Mouse (Mus musculus): Measurements from ENCODE around the gene BC030499.

BC030499 gene

DNA sequence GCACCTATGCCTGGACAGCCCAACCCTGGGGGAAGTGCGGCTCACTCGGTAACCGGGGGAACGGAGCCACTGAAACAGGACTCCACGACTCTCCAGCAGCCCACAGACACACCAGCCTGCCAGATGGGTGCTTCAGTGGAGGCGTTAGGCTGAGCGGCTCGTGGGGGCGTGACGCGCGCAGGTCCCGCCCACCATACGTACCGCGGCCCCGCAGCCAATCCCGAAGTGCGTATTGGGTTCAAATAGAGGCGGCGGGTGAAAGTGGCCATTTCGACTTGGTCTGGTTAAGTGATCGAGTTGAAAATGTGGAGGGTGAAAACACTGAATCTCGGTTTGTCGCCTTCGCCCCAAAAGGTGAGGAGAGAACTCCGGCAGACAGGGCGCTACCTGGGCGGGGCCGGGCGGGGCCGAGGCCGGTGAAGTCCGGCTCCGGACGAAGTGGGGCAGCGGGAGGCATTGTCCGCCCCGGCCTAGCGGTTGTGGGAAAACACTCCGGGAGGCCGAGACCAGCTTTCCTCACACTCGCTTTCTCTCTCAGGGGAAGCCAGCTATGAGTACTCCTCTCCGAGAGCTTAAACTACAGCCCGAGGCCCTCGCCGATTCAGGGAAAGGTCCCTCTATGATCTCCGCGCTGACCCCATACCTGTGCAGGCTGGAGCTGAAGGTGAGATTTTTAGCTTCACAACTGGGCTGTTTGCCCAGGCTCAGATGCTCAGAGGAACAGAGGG, 10.9 kb downstream of the BC030499 start, which contains the start of gene Spag5:
Spag5 (plus strand) TSS at position 173 of the 728 bp plus-strand sequence.
- CTCF ChIA-PET = interaction anchor here (0.8 kb wide), 1 partner anchor 31 kb away, joined by 3 read pairs; no protein-coding TSS in a partner anchor

- CTCF ChIA-PET = no interaction called here
Observed at GRCm38 (mm10) chr11:78305272-78305671, 14.6 kb downstream of the BC030499 start.

GRCm38 (mm10) chr11:78310861-78311511, 20.3 kb downstream of the BC030499 start:
- CTCF ChIA-PET = interaction anchor here (0.6 to 0.7 kb wide), 2 partner anchors 132 to 283 kb away, joined by 3 to 6 read pairs; no protein-coding TSS in a partner anchor

- CTCF ChIA-PET = no interaction called here
Observed at GRCm38 (mm10) chr11:78313662-78314061, 23.0 kb downstream of the BC030499 start.

GRCm38 (mm10) chr11:78318411-78318810, 27.8 kb downstream of the BC030499 start:
- CTCF ChIA-PET = no interaction called here

DNA sequence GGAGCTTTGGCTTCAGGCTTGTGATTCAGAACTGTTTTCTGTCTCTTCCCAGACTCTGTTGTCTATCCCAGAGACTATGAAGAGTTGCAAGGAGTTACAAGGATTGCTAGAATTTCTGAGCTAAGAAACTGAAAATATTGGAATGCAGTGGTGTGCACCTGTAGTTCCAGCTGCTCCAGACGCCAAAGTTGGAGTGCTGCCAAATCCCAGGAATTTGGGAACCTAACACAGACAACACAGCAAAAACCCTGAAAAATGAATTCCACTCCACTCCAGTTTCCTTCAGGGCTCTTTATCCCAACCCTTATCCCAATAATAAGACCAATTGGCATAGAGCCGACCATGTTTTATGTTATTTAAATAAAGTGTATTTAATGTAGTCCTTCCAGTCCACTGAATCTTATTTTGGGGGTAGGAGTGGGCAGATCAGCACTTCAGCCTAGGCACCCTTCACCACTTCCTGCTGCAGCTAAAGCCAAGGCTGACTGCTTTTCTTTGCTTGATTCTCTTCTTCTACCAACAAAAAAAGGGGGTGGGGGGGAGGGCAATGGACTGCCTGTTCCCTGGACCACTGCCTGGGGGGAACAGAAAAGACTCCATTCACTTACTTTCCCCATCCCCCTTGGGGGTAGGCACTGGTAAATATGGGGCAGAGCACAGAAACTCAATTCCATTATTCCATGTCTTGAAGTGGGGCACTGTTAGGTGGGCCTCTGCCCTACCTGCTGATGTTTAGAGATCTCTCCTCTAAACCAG, 31.6 kb downstream of the BC030499 start:
- CTCF ChIA-PET = interaction anchor here (0.7 kb wide), 2 partner anchors 14 to 22 kb away, joined by 4 read pairs; no protein-coding TSS in a partner anchor

DNA sequence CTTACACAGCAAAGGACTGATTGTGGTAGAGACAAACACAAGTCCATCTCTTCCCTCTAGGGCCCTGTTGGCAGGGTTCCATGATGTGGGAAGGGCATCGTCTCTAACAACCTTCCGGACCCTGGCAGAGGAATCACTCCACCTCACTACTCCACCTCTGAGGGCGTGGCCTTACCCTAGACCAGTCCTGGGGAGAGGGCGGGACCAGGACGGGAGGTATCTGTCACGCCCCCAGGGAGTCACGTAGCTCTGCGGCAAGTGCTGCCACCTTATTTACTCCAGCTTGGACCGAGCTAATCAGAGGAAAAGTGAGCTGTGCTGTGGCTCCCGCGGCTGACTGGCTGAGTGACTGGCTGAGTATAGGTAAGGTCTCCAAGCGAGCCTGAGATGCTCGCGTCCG, 32.2 kb downstream of the BC030499 start, which contains the start of gene Aldoc:
Aldoc (plus strand) TSS at position 109 of the 400 bp plus-strand sequence.
- CTCF ChIA-PET = no interaction called here

DNA sequence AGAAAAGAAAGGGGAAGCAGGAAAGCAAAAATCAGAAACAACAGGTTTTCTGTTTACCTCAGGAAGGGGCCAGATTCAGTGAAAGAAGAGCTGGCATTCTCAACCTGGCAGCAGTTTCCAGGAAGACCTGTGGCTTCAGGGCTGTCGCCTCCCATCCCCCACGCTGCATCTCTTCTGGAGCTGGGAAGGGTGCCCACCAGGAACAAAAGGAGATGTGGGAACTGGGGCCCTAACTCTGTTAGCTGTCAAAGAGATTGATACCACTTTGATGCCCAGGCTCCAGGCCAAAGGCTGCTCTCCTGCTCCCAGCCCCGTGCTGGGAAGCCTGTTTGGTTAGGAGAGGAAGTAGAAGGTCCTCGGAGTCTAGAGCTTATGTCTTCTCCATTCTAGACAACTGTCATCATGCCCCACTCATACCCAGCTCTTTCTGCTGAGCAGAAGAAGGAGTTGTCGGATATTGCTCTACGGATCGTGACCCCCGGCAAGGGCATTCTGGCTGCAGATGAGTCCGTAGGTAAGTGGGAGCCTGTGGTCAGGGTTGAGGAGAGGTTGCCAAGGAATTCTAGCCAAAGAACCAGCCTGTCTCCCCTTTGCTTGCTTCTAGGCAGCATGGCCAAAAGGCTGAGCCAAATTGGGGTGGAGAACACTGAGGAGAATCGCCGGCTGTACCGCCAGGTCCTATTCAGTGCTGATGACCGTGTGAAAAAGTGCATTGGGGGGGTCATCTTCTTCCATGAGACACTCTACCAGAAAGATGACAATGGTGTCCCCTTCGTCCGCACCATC, 33.6 kb downstream of the BC030499 start:
- CTCF ChIA-PET = interaction anchor here (0.5 to 0.6 kb wide), 2 partner anchors 13 to 745 kb away, joined by 3 to 12 read pairs; no protein-coding TSS in a partner anchor

- CTCF ChIA-PET = no interaction called here
Observed at GRCm38 (mm10) chr11:78324965-78325364, 34.3 kb downstream of the BC030499 start.

DNA sequence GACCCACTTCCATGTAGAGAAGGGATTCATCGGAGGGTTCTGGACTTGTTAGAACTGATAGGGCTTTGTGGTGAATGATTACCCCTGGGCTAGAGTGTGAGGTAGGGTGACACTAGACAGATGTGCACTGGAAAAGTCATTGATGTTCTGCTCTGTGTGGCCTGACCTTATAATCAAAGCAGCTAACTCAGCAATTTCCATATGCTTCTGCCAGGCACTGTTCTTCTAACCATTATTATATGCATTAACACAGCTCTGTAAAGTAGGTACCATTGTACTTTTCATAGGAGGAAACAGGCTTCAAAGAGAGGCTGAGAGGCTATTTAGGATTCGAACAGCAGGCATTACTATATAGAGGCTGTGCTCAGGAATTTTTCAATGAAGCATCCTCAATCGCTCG, 36.6 kb downstream of the BC030499 start:
- CTCF ChIA-PET = no interaction called here

GRCm38 (mm10) chr11:78327634-78328511, 37.2 kb downstream of the BC030499 start, which contains the start of gene Pigs:
Gene Pigs, plus strand, starts transcription at chr11:78328415.
- CTCF ChIA-PET = interaction anchor here (0.7 kb wide), 1 partner anchor 24 kb away, joined by 4 read pairs; no protein-coding TSS in a partner anchor

DNA sequence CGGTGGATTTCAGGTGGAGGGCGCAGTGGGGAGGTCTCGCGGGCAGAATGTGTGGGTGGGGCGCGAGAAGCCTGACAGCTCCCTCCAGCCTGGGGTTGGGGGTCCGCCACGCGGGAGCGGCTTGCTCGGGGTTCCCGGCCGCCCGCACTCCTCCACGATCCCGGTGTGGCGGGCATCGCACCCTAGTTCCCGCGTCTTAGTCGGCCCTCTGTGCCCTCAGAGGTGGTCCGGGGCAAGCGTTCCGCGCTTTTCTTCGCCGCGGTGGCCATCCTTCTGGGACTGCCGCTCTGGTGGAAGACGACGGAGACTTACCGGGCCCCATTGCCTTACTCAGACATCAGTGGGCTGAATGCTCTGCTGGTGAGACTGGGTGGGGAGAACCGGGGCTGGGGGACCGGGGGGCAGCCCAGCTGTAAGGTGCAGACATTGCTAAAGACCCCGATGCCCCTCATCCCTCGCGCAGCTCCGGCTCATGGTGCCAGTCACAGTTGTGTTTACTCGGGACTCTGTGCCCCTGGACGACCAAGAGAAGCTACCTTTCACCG, 37.9 kb downstream of the BC030499 start:
- CTCF ChIA-PET = interaction anchor here (0.7 kb wide), 1 partner anchor 23 kb away, joined by 4 read pairs; no protein-coding TSS in a partner anchor

DNA sequence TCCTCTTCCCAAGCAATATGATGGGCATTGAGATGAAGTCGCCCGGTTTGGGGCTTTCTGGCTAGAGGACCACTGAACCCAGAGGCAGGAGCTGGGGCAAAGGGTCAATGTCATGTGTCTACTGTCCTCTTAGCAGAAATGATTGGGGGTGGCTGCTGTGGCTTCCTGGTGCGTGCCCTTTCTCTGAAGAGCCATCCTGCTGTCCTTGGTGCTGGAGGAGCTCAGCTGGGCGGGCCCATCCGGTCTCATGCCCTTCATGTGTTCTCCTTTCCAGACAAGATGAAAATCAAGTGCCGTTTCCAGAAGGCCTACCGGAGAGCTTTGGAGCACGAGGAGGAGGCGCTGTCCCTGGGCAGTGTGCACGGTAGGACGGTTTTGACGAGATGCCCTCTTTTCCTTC, 42.0 kb downstream of the BC030499 start:
- CTCF ChIA-PET = no interaction called here

DNA sequence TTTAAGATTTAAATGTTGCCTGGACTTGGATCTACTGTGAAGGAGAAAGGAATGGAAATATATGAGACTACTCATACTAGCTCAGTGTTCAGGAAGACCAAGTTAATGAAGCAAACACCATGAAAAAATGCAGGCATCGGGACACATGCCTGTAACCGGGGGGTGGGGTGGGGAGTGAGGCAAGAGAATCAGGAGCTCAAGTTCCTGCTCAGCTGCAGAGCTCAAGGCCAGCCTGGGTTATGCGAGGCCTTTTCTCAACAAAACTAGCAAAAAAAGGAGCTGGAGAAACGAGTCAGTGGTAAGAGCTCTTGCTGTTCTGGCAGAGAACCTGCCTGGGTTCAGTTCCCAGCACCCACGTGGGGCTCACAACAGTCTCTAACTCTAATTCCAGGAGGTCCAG, 43.4 kb downstream of the BC030499 start:
- CTCF ChIA-PET = no interaction called here

- CTCF ChIA-PET = interaction anchor here (0.7 kb wide), 1 partner anchor 13 kb away, joined by 12 read pairs; no protein-coding TSS in a partner anchor
Observed at GRCm38 (mm10) chr11:78337040-78337439, 46.4 kb downstream of the BC030499 start.

DNA sequence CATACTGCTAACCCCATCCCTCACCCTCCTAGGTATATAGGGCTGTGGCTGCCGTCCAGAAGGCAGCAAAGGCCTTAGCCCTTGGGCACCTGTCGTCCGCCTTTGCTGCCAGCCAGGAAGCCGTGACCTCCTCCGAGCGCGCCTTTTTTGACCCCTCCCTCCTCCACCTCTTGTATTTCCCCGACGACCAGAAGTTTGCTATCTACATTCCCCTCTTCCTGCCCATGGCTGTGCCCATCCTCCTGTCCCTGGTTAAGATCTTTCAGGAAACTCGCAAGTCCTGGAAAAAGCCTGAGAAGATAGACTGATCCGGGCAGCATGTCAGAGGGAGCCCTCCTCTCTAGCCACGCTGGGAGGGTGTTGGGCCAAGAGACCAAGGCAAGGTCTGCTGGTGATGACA, 51.1 kb downstream of the BC030499 start:
- CTCF ChIA-PET = interaction anchor here (0.6 kb wide), 1 partner anchor 15 kb away, joined by 3 read pairs; no protein-coding TSS in a partner anchor

GRCm38 (mm10) chr11:78343381-78344327, 53.0 kb downstream of the BC030499 start, which contains the start of gene Unc119:
Gene Unc119, plus strand, starts transcription at chr11:78343482.
- CTCF ChIA-PET = no interaction called here

GRCm38 (mm10) chr11:78344328-78344889, 53.8 kb downstream of the BC030499 start:
- CTCF ChIA-PET = interaction anchor here (0.5 to 1.1 kb wide), 2 partner anchors 10 to 22 kb away, joined by 3 to 4 read pairs; no protein-coding TSS in a partner anchor

All from spleen, embryonic (tissue).